Mouse (Mus musculus): ENCODE data around the gene Fgf9.

The Fgf9 gene

GRCm38 (mm10) chr14:58104266-58104665 is 33.9 kb downstream of the Fgf9 start:
- H3K27me3 ChIP-seq (ENCODE audit: insufficient read depth, low read length) = peaks cover 20% of the 10 kb centered on the region

GRCm38 (mm10) chr14:58105596-58105995 is 35.2 kb downstream of the Fgf9 start:
- Histone ChIP-seq H3K36me3 (ENCODE audit: insufficient read depth, low read length) (no peaks in the 10 kb centered on the region), H3K4me3 (replicated peaks; ENCODE audit: low read length) (no peak overlapping the region), H3K4me1 (replicated peaks; ENCODE audit: low read depth, low read length) (peaks cover 33% of the 10 kb centered on the region), H3K9me3 (ENCODE audit: low read length) (no peaks in the 10 kb centered on the region), H3K27me3 (ENCODE audit: insufficient read depth, low read length) (peaks cover 20% of the 10 kb centered on the region)
- no peak for TF ChIP-seq CTCF (conservative IDR thresholded peaks at IDR 0.05; ENCODE audit: low read length)
- no peak for TF ChIP-seq POU5F1 (IDR thresholded peaks at IDR 0.05; ENCODE audit: borderline replicate concordance, low read length)
- no peak for TF ChIP-seq NANOG (IDR thresholded peaks at IDR 0.05; ENCODE audit: borderline replicate concordance, low read length)

More at GRCm38 (mm10) chr14:58104266-58104665, 33.9 kb downstream of the Fgf9 start:
- H3K4me3 ChIP-seq (replicated peaks; ENCODE audit: low read length) = no peak overlapping the region
- H3K4me1 ChIP-seq (replicated peaks; ENCODE audit: low read depth, low read length) = peaks cover 38% of the 10 kb centered on the region
- TF ChIP-seq NANOG (IDR thresholded peaks at IDR 0.05; ENCODE audit: borderline replicate concordance, low read length) = no peak
- no peak for TF ChIP-seq POU5F1 (IDR thresholded peaks at IDR 0.05; ENCODE audit: borderline replicate concordance, low read length)
- no peak for TF ChIP-seq CTCF (conservative IDR thresholded peaks at IDR 0.05; ENCODE audit: low read length)
- H3K9me3 ChIP-seq (ENCODE audit: low read length) = no peaks in the 10 kb centered on the region
- no peaks in the 10 kb centered on the region for H3K36me3 ChIP-seq (ENCODE audit: insufficient read depth, low read length)

- Histone ChIP-seq H3K9me3 (ENCODE audit: low read length) (no peaks in the 10 kb centered on the region), H3K27me3 (ENCODE audit: insufficient read depth, low read length) (peaks cover 5% of the 10 kb centered on the region; the same call in 1 of the 2 replicates), H3K36me3 (ENCODE audit: insufficient read depth, low read length) (no peaks in the 10 kb centered on the region), H3K4me1 (replicated peaks; ENCODE audit: low read depth, low read length) (peaks cover 10% of the 10 kb centered on the region), H3K4me3 (replicated peaks; ENCODE audit: low read length) (no peak overlapping the region)
- TF ChIP-seq NANOG (IDR thresholded peaks at IDR 0.05; ENCODE audit: borderline replicate concordance, low read length) = no peak
- no peak for TF ChIP-seq CTCF (conservative IDR thresholded peaks at IDR 0.05; ENCODE audit: low read length)
- TF ChIP-seq POU5F1 (IDR thresholded peaks at IDR 0.05; ENCODE audit: borderline replicate concordance, low read length) = no peak
These were observed 39.3 kb downstream of the Fgf9 start for GRCm38 (mm10) chr14:58109601-58110000.

- no peak for TF ChIP-seq CTCF (conservative IDR thresholded peaks at IDR 0.05; ENCODE audit: low read length)
- no peak for TF ChIP-seq NANOG (IDR thresholded peaks at IDR 0.05; ENCODE audit: borderline replicate concordance, low read length)
- no peak for TF ChIP-seq POU5F1 (IDR thresholded peaks at IDR 0.05; ENCODE audit: borderline replicate concordance, low read length)
These were observed 41.2 kb downstream of the Fgf9 start for GRCm38 (mm10) chr14:58111562-58111961.

GRCm38 (mm10) chr14:58112341-58112740 is 42.0 kb downstream of the Fgf9 start:
- Histone ChIP-seq H3K4me1 (replicated peaks; ENCODE audit: low read depth, low read length) (no peaks in the 10 kb centered on the region), H3K27me3 (ENCODE audit: insufficient read depth, low read length) (peaks cover 3% of the 10 kb centered on the region; the same call in 1 of the 2 replicates), H3K36me3 (ENCODE audit: insufficient read depth, low read length) (no peaks in the 10 kb centered on the region), H3K9me3 (ENCODE audit: low read length) (no peaks in the 10 kb centered on the region), H3K4me3 (replicated peaks; ENCODE audit: low read length) (no peak overlapping the region)
- TF ChIP-seq NANOG (IDR thresholded peaks at IDR 0.05; ENCODE audit: borderline replicate concordance, low read length) (no peak), CTCF (conservative IDR thresholded peaks at IDR 0.05; ENCODE audit: low read length) (no peak), POU5F1 (IDR thresholded peaks at IDR 0.05; ENCODE audit: borderline replicate concordance, low read length) (no peak)

More at GRCm38 (mm10) chr14:58111562-58111961, 41.2 kb downstream of the Fgf9 start:
- Histone ChIP-seq H3K36me3 (ENCODE audit: insufficient read depth, low read length) (no peaks in the 10 kb centered on the region), H3K9me3 (ENCODE audit: low read length) (no peaks in the 10 kb centered on the region), H3K4me1 (replicated peaks; ENCODE audit: low read depth, low read length) (no peaks in the 10 kb centered on the region), H3K27me3 (ENCODE audit: insufficient read depth, low read length) (peaks cover 3% of the 10 kb centered on the region; the same call in 1 of the 2 replicates), H3K4me3 (replicated peaks; ENCODE audit: low read length) (no peak overlapping the region)

GRCm38 (mm10) chr14:58113180-58113579 is 42.8 kb downstream of the Fgf9 start:
- Histone ChIP-seq H3K9me3 (ENCODE audit: low read length) (no peaks in the 10 kb centered on the region), H3K4me3 (replicated peaks; ENCODE audit: low read length) (no peak overlapping the region), H3K27me3 (ENCODE audit: insufficient read depth, low read length) (peaks cover 3% of the 10 kb centered on the region; the same call in 1 of the 2 replicates), H3K36me3 (ENCODE audit: insufficient read depth, low read length) (no peaks in the 10 kb centered on the region), H3K4me1 (replicated peaks; ENCODE audit: low read depth, low read length) (no peaks in the 10 kb centered on the region)
- TF ChIP-seq CTCF (conservative IDR thresholded peaks at IDR 0.05; ENCODE audit: low read length) = no peak
- no peak for TF ChIP-seq POU5F1 (IDR thresholded peaks at IDR 0.05; ENCODE audit: borderline replicate concordance, low read length)
- TF ChIP-seq NANOG (IDR thresholded peaks at IDR 0.05; ENCODE audit: borderline replicate concordance, low read length) = no peak

GRCm38 (mm10) chr14:58114146-58114545 is 43.8 kb downstream of the Fgf9 start:
- Histone ChIP-seq H3K4me3 (replicated peaks; ENCODE audit: low read length) (no peak overlapping the region), H3K9me3 (ENCODE audit: low read length) (no peaks in the 10 kb centered on the region), H3K4me1 (replicated peaks; ENCODE audit: low read depth, low read length) (no peaks in the 10 kb centered on the region), H3K27me3 (ENCODE audit: insufficient read depth, low read length) (peaks cover 3% of the 10 kb centered on the region; the same call in 1 of the 2 replicates), H3K36me3 (ENCODE audit: insufficient read depth, low read length) (no peaks in the 10 kb centered on the region)
- no peak for TF ChIP-seq NANOG (IDR thresholded peaks at IDR 0.05; ENCODE audit: borderline replicate concordance, low read length)
- no peak for TF ChIP-seq POU5F1 (IDR thresholded peaks at IDR 0.05; ENCODE audit: borderline replicate concordance, low read length)

- Histone ChIP-seq H3K36me3 (ENCODE audit: insufficient read depth, low read length) (no peaks in the 10 kb centered on the region), H3K4me3 (replicated peaks; ENCODE audit: low read length) (no peak overlapping the region), H3K27me3 (ENCODE audit: insufficient read depth, low read length) (no peaks in the 10 kb centered on the region), H3K4me1 (replicated peaks; ENCODE audit: low read depth, low read length) (no peaks in the 10 kb centered on the region), H3K9me3 (ENCODE audit: low read length) (no peaks in the 10 kb centered on the region)
- no peak for TF ChIP-seq NANOG (IDR thresholded peaks at IDR 0.05; ENCODE audit: borderline replicate concordance, low read length)
- no peak for TF ChIP-seq CTCF (conservative IDR thresholded peaks at IDR 0.05; ENCODE audit: low read length)
- no peak for TF ChIP-seq POU5F1 (IDR thresholded peaks at IDR 0.05; ENCODE audit: borderline replicate concordance, low read length)
These were observed 54.3 kb downstream of the Fgf9 start for GRCm38 (mm10) chr14:58124625-58125024.

- no peaks in the 10 kb centered on the region for H3K27me3 ChIP-seq (ENCODE audit: insufficient read depth, low read length)
- H3K36me3 ChIP-seq (ENCODE audit: insufficient read depth, low read length) = no peaks in the 10 kb centered on the region
- TF ChIP-seq NANOG (IDR thresholded peaks at IDR 0.05; ENCODE audit: borderline replicate concordance, low read length) (no peak), POU5F1 (IDR thresholded peaks at IDR 0.05; ENCODE audit: borderline replicate concordance, low read length) (no peak), CTCF (conservative IDR thresholded peaks at IDR 0.05; ENCODE audit: low read length) (no peak)
- H3K9me3 ChIP-seq (ENCODE audit: low read length) = no peaks in the 10 kb centered on the region
- H3K4me3 ChIP-seq (replicated peaks; ENCODE audit: low read length) = no peak overlapping the region
- no peaks in the 10 kb centered on the region for H3K4me1 ChIP-seq (replicated peaks; ENCODE audit: low read depth, low read length)
These were observed 56.2 kb downstream of the Fgf9 start for GRCm38 (mm10) chr14:58126508-58126907.
